Mouse (Mus musculus) lung, embryonic 16.5 days (tissue): ENCODE results near the gene Daxx. TPM values are rescaled to one million over a fixed set of nuclear protein-coding genes. Genes with fewer than 3 reads are reported as not detected.
"Not testable (repeated sequence)": the region's sequence is repeated elsewhere in the genome, so short reads cannot be mapped to it uniquely, and the experiment has no call there.

ENCODE experiments used
- ATAC-seq: fragments of 200-750 bp; cut with Nextera tagmentation; 2 replicates; pipeline ENCODE4 v1.8.0; 2017; ENCODE audit warnings: low read depth, mild to moderate bottlenecking, moderate library complexity
- H3K27ac ChIP-seq: fragments of 300-500 bp; sonication (generic); 2 replicates; pipeline ENCODE4 v1.5.1; 2014; ENCODE audit warnings: mild to moderate bottlenecking, control low read depth, low read length
- H3K27me3 ChIP-seq: fragments of 300-500 bp; sonication (generic); 2 replicates; pipeline ENCODE4 v1.6.1; 2014; ENCODE audit warnings: low read depth, low read length, mixed read lengths; ENCODE audit not compliant: control insufficient read depth, insufficient read depth
- H3K36me3 ChIP-seq: fragments of 300-500 bp; sonication (generic); 2 replicates; pipeline ENCODE4 v1.6.1; 2014; ENCODE audit warnings: low read length; ENCODE audit not compliant: control insufficient read depth, insufficient read depth
- H3K4me1 ChIP-seq: fragments of 300-500 bp; sonication (generic); replicated peaks from 2 replicates; pipeline ENCODE4 v1.6.1; 2014; ENCODE audit warnings: low read length, mixed read lengths; ENCODE audit not compliant: control insufficient read depth, insufficient read depth
- H3K4me2 ChIP-seq: fragments of 300-500 bp; sonication (generic); 2 replicates; pipeline ENCODE4 v1.6.1; 2014; ENCODE audit warnings: low read depth, low read length, control low read depth
- H3K4me3 ChIP-seq: fragments of 300-500 bp; sonication (generic); 2 replicates; pipeline ENCODE4 v1.5.1; 2014; ENCODE audit warnings: mild to moderate bottlenecking, low read length, control low read depth
- H3K9ac ChIP-seq: fragments of 300-500 bp; sonication (generic); 2 replicates; pipeline ENCODE4 v1.6.1; 2014; ENCODE audit warnings: low read length, control low read depth
- H3K9me3 ChIP-seq: fragments of 300-500 bp; sonication (generic); 2 replicates; pipeline ENCODE4 v1.6.1; 2016; ENCODE audit warnings: low read length; ENCODE audit not compliant: control insufficient read depth
- WGBS: fragments of 180-500 bp; shearing (Covaris S2); extraction: QIAGEN DNeasy Blood & Tissue Kit; methylation state at CpG from one replicate; pipeline ENCODE4 v1.1.7; 2014; 5-methylcytosine and 5-hydroxymethylcytosine counted together
- polyA plus RNA-seq: library from polyadenylated mRNA; unstranded; fragments of >200 nt; fragmentation: Nextera tagmentation; extraction: Ambion mirVana; gene quantifications from 2 replicates; pipeline ENCODE4 v1.2.1, GENCODE M21; 2015

Gene Daxx
- polyA plus RNA-seq, 1 experiment from 2014 or later: 50.6 TPM

DNA sequence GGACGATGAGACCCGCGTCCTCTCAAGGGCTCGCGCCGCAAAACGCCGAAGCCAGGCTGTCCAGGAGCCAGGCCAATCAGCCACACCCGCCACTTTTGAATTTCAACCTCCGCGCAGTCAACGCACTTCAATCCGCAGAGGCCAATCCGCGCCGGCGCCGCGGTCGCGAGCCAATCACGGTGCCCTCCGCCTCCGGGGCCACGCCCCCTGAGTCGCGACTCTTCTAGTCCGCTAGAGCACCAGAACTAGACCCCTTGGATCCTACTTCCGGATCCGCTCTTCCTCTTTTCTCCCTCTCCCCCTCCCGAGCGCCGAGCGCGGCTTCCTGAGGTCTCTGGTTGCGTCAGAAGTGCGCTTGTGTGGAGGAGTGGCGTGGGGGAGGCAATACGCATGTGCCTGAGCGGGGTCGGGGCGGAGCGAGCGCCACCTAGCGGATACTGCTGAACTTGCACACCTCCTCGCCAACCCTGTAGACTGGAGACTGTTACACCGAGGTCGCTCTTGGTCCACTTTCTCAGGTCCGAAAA lies 18.6 kb upstream of the Daxx start, which contains the start of gene Kifc1:
Gene Kifc1, minus strand, starts transcription at position 129 of the 527 bp plus-strand sequence.
- H3K27ac ChIP-seq: peak within 1 kb of the TSS; percentile 51

DNA sequence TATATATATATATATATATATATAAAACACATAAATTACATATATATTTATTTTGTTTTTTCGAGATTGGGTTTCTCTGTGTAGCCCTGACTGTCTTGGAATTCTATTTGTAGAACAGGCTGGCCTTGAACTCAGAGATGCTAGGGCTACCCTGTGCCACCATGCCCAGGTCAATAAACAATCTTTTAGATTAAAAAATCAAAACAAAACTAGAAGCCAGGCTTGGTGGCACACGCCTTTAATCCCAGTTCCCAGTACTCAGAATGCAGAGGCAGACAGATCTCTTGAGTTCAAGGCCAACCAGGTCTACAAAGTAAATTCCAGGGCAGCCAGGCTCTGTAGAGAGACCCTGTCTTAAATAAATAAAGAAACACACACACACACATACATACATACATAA lies 17.9 kb upstream of the Daxx start:
- H3K4me1 ChIP-seq: peaks cover 9% of the 10 kb centered on the region
- 60% methylated on average over 2 of the region's 2 CpGs for WGBS
- no peaks in the 10 kb centered on the region for H3K27me3 ChIP-seq
- H3K4me3 ChIP-seq: no peak overlapping the region
- H3K9ac ChIP-seq: no peak overlapping the region
- H3K36me3 ChIP-seq: 0 out of 2 replicates have a peak, but pooled peaks cover under 1% of the 10 kb centered on the region
- H3K4me2 ChIP-seq: no peak overlapping the region
- no peak overlapping the region for H3K27ac ChIP-seq
- H3K9me3 ChIP-seq: no peaks in the 10 kb centered on the region
- ATAC-seq: no peak

More for the DNA sequence above, 18.6 kb upstream of the Daxx start, which contains the start of gene Kifc1:
- peak; percentile 99 for ATAC-seq
- H3K4me1 ChIP-seq: peaks cover 9% of the 10 kb centered on the region
- peak within 1 kb of the TSS; percentile 51 for H3K4me2 ChIP-seq
- no peaks in the 10 kb centered on the region for H3K27me3 ChIP-seq
- peaks cover 8% of the 10 kb centered on the region for H3K36me3 ChIP-seq
- H3K4me3 ChIP-seq: peak within 1 kb of the TSS; percentile 65
- no peaks in the 10 kb centered on the region for H3K9me3 ChIP-seq
- peak within 1 kb of the TSS; percentile 70 for H3K9ac ChIP-seq
- whole genome bisulfite sequencing: under 1% methylated on average over 49 of the region's 49 CpGs

DNA sequence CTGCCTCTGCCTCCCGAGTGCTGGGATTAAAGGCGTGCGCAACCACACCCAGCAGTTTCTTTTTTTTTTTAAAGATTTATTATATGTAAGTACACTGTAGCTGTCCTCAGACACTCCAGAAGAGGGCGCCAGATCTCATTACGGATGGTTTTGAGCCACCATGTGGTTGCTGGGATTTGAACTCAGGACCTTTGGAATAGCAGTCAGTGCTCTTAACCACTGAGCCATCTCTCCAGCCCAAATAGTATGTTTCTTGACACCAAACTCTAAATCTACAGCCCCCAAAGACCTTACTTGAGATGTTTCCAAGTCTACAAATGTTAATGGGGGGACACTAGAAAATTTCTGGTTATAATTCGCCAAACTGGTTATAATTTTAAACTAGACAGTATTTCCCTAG lies 17.3 kb upstream of the Daxx start:
- ATAC-seq, H3K4me1 ChIP-seq, H3K9me3 ChIP-seq, H3K27me3 ChIP-seq, H3K4me2 ChIP-seq, H3K27ac ChIP-seq, H3K9ac ChIP-seq, H3K36me3 ChIP-seq, H3K4me3 ChIP-seq: not testable (repeated sequence)
- WGBS: 66% methylated on average over 6 of the region's 6 CpGs

DNA sequence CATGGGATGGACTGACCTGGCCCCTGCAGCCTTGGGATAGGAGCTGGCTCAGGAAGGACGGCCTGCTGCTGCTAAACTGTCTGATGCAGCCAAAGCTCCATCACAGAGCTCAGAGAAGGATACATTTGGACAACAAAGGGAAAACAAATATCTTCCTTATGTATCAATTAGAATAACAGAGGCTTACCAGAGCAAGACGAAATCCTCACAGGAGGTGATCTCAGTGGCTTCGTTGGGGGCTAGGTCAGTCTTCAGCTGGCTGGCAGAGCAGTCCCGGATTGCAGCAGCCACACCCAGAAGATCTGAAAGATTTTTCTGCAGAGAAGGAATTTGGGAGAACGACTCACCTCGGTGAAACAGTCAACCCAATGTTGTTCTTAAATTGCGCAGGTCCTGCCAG lies 16.8 kb upstream of the Daxx start:
- WGBS: 24% methylated on average over 7 of the region's 7 CpGs
- Histone ChIP-seq H3K9ac (no peak overlapping the region), H3K27me3 (no peaks in the 10 kb centered on the region), H3K27ac (no peak overlapping the region), H3K4me2 (no peak overlapping the region), H3K36me3 (no peaks in the 10 kb centered on the region), H3K9me3 (no peaks in the 10 kb centered on the region), H3K4me3 (no peak overlapping the region), H3K4me1 (peaks cover 9% of the 10 kb centered on the region)
- ATAC-seq: no peak

DNA sequence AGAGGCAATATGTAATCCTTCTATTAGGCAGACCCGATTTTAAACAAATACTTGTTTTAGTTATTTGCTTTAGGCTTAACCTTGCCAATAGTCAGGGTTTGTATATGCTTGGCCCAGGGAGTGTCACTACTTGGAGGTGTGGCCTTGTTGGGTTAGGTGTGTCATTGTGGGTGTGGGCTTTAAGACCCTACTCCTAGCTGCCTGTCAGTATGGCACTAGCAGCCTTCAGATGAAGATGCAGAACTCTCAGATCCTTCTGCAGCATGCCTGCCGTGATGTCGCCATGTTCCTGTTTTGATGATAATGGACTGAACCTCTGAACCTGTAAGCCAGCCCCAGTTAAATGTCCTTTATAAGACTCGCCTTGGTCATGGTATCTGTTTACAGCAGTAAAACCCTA lies 16.2 kb upstream of the Daxx start:
- not testable (repeated sequence) for H3K9ac ChIP-seq, H3K9me3 ChIP-seq, H3K4me1 ChIP-seq, H3K4me2 ChIP-seq, H3K4me3 ChIP-seq, H3K27ac ChIP-seq, ATAC-seq, H3K36me3 ChIP-seq, H3K27me3 ChIP-seq
- WGBS: 62% methylated on average over 4 of the region's 4 CpGs

DNA sequence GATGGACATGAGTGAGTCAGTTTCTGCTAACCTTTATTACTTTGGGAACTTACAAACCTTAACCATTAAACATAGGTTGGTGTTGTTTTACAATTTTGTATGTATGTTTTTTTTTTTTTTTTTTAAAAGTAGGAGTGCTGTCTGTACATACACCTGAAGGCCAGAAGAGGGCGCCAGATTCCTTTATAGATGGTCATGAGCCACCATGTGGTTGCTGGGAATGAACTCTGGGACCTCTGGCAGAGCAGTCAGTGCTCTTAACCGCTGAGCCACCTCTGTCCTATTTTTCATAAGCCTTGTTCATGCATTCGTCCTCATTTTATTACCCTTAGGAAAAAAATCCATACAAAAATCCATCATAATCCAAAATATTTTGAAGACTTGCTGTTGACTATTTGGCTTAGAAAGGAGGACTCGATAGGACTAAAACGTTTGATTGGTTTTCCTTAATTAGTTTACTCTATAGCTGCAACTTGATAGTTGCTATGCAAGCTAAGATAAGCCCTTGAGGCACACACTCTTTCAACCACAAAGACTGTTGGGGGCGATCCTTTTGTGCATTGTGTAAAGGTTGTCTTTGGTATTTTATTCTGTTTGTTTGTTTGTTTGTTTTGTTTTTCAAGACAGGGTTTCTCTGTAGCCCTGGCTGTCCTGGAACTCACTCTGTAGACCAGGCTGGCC lies 12.0 kb upstream of the Daxx start:
- Histone ChIP-seq H3K36me3 (no peaks in the 10 kb centered on the region), H3K4me2 (no peak overlapping the region), H3K4me3 (no peak overlapping the region), H3K27ac (no peak overlapping the region), H3K9ac (no peak overlapping the region), H3K27me3 (no peaks in the 10 kb centered on the region), H3K9me3 (no peaks in the 10 kb centered on the region), H3K4me1 (no peaks in the 10 kb centered on the region)
- 36% methylated on average over 6 of the region's 6 CpGs for WGBS
- no peak for ATAC-seq

DNA sequence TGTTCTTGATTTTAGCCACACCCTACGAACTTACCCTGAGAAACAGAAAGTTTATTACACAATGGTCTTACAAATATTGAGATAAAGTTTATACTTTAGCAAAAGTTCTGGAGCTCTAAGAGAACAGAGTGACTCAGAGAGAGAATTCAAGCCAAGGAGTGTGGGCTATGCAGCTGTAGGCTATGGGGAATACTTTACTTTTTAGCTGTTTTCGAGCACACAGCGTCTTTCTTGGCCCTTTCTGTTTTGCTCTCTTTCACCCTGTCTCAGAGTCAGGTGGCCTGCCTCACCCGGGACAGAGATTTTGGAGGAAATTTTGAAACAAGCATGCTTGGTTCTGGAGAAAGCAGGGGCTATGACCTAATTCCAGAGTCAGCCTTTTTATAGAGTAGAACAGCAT lies 11.0 kb upstream of the Daxx start:
- H3K4me1 ChIP-seq, H3K9me3 ChIP-seq, H3K9ac ChIP-seq, H3K36me3 ChIP-seq, H3K27ac ChIP-seq, H3K4me3 ChIP-seq, H3K4me2 ChIP-seq, ATAC-seq, H3K27me3 ChIP-seq: not testable (repeated sequence)
- WGBS: 72% methylated on average over 4 of the region's 4 CpGs

DNA sequence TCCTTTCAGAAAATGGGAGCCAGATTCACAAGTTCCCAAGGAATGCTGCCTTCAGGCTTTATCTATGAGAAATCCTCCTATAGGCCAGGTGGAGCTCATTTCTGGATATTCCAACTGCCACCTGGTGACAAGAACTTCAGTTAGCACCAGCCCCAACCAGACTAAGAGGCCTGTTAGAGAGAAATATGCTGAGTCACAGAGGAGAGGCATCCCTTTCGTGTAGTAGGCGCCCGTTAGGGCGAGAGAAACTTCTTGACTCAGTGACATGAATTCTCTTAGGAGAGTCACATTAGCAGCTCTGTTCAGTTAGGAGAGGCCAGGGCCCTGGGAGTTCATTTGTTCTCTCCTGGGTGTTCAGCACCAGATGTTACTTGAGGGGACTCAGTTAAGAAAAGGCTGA lies 9.6 kb upstream of the Daxx start:
- H3K4me1 ChIP-seq: no peaks in the 10 kb centered on the region
- H3K27ac ChIP-seq: no peak overlapping the region
- no peaks in the 10 kb centered on the region for H3K9me3 ChIP-seq
- ATAC-seq: no peak
- H3K4me2 ChIP-seq: no peak overlapping the region
- no peaks in the 10 kb centered on the region for H3K36me3 ChIP-seq
- WGBS: 73% methylated on average over 4 of the region's 4 CpGs
- no peak overlapping the region for H3K9ac ChIP-seq
- H3K27me3 ChIP-seq: no peaks in the 10 kb centered on the region
- H3K4me3 ChIP-seq: no peak overlapping the region

DNA sequence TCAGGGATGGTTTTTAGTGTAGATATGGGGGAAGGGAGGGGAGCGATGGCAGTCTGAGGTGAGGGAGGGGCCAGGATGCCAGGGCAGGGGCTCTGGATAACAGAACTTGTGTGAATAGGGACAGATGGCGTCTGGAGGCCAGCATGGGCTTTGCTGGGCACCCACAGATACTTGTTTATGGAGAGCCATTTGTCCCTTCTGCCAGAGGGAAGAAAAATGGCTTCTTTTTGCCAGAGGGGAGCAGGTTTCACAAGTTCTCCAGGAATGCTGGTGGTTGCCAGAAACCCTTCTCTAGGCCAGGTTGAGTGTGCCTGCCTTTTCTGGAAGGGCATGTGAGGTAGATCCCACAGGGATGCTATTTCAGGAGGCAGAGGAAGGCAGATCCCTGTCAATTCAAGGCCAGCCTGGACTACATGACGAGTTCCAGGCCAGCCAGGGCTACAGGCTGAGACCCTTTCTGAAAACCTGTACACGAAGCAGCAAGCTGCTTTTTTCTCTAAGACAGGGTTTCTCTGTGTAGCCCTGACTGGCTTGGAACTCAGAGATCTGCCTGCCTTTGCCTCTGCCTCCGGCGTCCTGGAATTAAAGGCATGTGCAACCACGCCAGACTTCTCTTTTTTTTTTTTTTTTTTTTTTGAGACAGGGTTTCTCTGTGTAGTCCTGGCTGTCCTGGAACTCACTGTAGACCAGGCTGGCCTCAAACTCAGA lies 8.8 kb upstream of the Daxx start:
- Histone ChIP-seq H3K4me1 (no peaks in the 10 kb centered on the region), H3K9ac (no peak overlapping the region), H3K4me2 (no peak overlapping the region), H3K27me3 (no peaks in the 10 kb centered on the region), H3K36me3 (no peaks in the 10 kb centered on the region), H3K9me3 (no peaks in the 10 kb centered on the region), H3K4me3 (no peak overlapping the region), H3K27ac (no peak overlapping the region)
- no peak for ATAC-seq
- WGBS: 59% methylated on average over 7 of the region's 7 CpGs
